Mouse (Mus musculus): ENCODE data around the gene Ercc1. TPM values are rescaled to one million over a fixed set of nuclear protein-coding genes. Genes with fewer than 3 reads are reported as not detected.

Gene Ercc1
- total RNA-seq, 1 experiment from 2014 or later, result 19.6 TPM

DNA sequence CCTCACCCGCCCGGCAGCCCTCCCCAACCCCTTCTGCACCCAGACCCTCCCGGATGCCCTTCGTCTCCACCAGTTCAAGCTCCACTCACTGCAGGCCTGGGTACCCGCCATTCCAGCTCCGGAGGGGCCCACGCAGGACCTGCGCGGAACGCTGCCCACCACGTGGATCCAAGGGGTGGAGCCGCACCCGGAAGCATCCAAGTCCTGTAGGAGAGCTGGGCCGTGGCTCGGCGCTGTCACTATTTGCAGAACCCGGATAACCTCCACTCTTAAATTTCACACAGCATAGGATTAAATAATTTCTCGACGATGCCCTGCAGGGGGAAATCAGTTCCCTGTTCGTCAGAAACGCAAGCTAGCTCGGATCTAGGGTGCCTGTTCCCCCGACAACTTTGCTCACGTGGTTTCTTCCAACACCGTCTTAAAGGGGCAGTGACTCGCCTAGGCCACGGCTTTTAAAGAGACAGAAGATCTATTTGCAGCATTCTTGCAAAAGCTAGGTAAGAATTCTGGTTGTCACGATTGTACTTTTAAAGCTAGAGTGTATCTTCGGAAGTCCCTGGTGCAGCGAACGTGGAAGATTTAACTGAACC lies 14.8 kb downstream of the Ercc1 start, which contains the start of the genes Cd3eap and Ppp1r13l:
Cd3eap (minus strand) TSS at position 185 of the 593 bp plus-strand sequence.
Ppp1r13l (plus strand) TSS at position 451 of the 593 bp plus-strand sequence.
- ATAC-seq (ENCODE audit: extremely low read depth, insufficient number of reproducible peaks, low FRiP score, poor library complexity, severe bottlenecking), result peak; percentile 42

DNA sequence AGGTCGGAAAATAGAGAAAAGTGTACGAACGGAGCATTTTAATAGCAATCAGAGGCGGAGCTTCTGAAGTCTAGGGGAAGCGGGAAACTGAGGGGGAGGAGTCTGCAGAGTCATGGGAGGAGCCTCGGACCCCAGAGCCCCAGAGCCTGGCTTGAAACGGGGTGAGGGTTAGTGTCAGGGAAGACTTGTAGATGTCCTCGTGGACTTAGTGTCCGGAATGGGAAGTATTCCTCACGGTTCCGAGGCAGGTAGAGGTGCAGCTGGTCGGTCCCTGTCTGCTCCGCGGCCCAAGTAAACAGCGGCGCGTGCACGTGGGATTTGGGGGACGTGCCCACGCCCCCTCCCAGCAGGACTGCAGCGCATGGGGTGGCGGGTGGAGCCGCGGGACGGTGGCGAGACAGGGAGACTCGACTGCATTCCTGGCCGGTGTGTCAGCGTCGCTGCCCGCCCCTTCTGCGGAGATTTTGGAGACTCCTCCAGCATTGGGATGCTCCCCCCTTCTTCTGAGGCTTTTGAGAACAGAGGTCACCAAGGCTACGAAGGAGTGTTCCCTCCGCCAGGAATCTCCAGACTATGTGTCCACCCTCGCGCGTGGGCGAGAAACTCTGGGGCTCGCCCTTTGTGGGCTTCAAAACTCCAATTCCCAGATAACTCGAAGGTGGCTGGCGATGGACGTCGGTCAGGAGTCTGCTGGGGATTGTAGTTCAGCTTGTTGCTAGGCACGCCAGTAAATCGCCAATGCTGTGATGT lies 15.5 kb downstream of the Ercc1 start:
- ATAC-seq (ENCODE audit: extremely low read depth, insufficient number of reproducible peaks, low FRiP score, poor library complexity, severe bottlenecking), result 0 out of 2 replicates have a peak, but pooled peaks have one; percentile 17

DNA sequence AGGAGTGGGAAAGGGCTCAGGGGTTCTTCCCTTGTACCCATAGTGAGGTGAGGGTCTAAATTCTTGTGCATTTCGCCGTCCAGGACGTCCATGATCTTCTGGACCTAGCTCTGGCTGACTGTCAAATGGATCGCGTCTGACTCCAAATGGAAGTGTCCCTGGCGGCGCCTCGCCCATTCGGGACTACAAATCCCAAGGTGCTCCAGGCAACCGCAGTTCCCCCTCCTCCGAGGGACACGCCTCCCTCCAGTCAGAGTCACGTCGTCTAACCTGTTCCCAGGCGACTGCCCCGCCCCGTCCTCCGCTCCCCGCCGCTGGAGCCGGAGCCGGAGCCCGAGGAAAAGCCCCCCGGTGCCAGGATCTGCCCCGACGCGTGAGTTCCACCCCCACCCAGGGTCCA lies 16.4 kb downstream of the Ercc1 start:
- peak; percentile 40 for ATAC-seq (ENCODE audit: extremely low read depth, insufficient number of reproducible peaks, low FRiP score, poor library complexity, severe bottlenecking)

DNA sequence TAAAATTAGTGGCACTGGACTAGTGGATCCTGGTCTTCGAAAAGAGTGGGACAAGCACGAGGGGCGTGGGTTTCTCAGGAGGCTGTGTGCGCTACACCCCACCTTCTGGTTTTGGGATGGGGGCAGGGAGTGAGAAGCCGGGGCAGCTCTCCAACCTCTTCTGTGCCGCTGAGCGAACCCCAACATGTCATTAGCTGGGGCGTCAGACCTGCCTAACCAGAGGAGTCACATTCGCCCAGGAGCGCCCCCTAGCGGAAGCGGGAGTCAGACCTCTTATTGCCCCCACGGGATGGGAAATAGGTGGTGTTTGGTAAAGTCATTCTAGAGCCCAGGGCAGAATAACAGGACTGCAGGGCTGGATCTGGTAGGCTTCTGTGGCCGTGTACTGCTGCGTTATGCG lies 17.1 kb downstream of the Ercc1 start:
- peak; percentile 37 for ATAC-seq (ENCODE audit: extremely low read depth, insufficient number of reproducible peaks, low FRiP score, poor library complexity, severe bottlenecking)

DNA sequence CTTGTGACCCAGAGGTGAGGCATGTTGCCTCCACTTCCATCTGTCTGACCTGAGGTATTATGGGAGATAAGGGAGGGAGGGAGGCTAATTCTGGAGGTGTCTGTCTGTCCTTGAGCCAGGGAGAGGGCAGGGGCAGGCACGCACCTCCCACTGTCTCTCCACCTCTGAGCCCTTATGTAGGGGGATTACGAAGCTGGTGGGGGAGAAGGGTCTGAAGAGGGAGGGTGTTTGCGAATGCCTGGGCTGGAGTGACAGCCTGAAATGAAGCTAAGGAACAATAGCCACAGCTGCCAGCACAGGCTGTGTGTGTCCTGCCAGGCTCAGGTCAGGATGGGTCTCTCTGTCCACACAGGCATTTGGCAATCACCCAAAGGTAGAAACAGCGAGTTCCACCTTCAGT lies 17.7 kb downstream of the Ercc1 start:
- no peak for ATAC-seq (ENCODE audit: extremely low read depth, insufficient number of reproducible peaks, low FRiP score, poor library complexity, severe bottlenecking)

DNA sequence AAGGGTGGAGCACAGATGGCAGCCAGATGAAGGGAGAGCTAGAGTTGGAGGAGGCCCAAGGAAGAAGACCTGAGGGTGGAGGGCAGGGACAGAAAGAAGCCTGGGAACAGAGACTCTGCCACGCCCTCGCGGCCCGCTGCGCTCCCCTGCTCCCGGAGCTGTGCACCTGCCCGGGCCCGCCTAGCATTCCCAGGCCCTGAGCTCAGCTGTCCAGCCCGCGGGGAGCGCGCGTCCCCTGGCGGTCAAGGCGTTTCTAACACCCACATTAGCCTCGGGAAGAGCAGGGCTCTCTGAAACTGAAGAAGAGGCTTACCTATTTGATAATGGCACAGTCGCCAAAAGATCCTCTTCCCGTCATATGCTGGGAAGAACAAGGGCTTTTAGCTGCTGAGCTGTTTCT lies 19.3 kb downstream of the Ercc1 start:
- no peak; the same call in 1 of the 2 replicates for ATAC-seq (ENCODE audit: extremely low read depth, insufficient number of reproducible peaks, low FRiP score, poor library complexity, severe bottlenecking)

DNA sequence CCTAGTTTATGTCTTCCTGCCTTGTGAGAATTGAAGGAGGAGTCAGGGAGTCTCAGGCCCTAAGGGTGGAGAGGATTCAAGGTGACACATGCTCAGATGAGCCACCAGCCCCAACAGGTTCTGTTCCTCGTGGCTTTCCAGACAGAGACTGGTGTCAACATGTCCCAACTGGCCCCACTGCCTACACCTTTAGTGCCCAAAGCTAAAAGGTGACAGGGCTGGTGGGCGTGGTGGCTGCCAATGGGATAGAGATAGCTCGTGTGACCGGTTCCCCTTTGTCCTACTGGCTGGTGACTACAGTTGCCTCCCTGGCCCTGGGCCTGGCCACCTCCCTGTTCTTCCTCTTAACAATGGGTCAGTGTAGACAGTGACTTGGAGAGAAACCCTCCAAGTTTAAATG lies 20.8 kb downstream of the Ercc1 start:
- ATAC-seq (ENCODE audit: extremely low read depth, insufficient number of reproducible peaks, low FRiP score, poor library complexity, severe bottlenecking), result no peak

DNA sequence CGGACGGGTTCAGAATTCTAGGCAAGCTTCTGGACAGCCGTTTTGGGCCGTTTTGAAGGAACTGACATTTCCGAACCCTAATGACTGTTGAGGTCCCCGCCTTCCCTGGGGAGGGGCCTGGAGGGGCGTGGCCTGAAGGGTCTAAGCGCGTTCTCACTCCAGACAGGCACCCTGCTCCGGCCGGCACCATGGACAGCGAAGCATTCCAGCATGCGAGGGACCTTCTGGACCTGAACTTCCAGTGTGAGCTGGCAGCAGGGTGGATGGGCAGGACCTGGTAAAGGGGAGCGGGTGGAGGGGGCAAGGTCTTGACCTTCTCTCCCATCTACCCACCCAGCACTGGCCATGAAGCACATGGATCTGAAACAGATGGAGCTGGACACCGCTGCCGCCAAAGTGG lies 23.8 kb downstream of the Ercc1 start:
- ATAC-seq (ENCODE audit: extremely low read depth, insufficient number of reproducible peaks, low FRiP score, poor library complexity, severe bottlenecking), result no peak

DNA sequence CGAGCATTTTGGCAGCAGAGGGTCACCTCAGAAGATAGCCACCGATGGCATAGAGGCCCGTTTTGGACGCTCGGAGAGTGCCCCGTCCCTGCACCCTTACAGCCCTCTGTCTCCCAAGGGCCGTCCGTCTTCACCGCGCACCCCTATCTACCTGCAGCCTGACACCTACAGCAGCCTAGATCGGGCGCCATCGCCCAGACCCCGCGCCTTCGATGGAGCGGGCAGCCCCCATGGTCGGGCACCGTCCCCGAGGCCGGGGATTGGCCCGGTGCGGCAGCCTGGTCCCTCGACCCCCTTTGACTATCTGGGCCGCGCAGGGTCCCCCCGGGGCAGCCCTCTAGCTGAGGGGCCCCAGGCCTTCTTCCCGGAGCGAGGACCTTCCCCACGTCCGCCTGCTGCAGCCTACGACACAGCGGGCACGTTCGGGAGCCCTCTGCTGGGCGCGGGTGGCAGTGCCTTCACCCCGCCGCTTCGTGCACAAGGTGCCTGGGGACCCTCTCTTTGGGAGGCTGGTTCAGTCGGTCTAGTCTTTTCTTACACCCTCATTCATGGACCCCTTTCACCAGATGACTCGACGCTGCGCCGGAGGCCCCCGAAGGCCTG lies 25.3 kb downstream of the Ercc1 start:
- peak; percentile 74 for ATAC-seq (ENCODE audit: extremely low read depth, insufficient number of reproducible peaks, low FRiP score, poor library complexity, severe bottlenecking)

DNA sequence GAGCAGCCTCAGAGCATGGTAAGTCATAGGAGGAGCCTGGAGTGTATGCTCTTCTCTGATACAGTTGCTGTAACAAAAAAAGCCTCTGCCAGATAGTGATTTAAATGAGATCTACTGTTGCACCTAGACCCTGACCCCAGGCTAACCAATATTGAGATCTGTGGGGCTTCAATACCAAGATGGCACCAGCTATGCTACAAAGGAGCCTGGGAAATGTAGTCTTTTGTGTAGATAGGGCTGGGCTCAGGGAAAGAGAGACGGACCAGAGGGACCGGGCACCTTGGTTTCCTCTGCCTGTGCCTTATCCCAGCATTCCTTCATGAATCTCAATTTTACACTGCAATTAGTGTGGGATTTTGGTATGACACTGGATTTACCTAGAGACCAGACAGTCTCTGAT lies 28.8 kb downstream of the Ercc1 start:
- no peak for ATAC-seq (ENCODE audit: extremely low read depth, insufficient number of reproducible peaks, low FRiP score, poor library complexity, severe bottlenecking)

DNA sequence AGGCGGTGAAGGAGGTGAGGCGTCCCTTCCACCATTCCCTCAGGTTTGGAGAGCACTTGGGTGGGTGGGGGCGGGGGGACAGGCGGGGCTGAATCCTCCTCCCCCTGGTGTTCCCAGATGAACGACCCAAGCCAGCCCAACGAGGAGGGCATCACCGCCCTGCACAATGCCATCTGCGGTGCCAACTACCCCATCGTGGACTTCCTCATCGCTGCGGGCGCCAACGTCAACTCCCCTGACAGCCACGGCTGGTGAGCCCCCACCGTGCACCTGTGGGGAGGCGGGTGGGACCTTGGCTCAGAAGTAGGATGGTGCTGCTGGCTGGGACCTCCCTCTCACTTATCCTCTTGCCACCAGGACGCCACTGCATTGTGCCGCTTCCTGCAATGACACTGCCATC lies 30.8 kb downstream of the Ercc1 start:
- ATAC-seq (ENCODE audit: extremely low read depth, insufficient number of reproducible peaks, low FRiP score, poor library complexity, severe bottlenecking), result no peak

DNA sequence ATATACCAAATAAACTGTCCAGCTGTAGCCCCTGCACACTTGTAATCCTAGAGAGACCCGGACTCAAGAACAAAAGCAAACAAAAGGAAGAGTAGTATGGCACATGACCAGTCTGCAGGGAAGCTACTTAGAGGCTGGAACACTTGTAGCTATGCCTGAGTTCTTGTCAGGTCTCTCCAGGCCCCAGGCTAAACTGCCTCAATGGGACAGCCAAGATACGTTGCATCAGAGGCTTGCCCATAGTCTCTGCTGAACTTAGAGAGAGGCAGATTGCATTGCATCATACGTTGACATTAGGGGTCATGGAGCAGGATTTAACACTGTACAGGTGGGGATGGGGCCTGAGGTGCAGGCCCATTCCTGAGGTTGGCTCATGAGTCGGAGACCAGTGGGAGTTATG lies 31.4 kb downstream of the Ercc1 start:
- ATAC-seq (ENCODE audit: extremely low read depth, insufficient number of reproducible peaks, low FRiP score, poor library complexity, severe bottlenecking), result no peak

DNA sequence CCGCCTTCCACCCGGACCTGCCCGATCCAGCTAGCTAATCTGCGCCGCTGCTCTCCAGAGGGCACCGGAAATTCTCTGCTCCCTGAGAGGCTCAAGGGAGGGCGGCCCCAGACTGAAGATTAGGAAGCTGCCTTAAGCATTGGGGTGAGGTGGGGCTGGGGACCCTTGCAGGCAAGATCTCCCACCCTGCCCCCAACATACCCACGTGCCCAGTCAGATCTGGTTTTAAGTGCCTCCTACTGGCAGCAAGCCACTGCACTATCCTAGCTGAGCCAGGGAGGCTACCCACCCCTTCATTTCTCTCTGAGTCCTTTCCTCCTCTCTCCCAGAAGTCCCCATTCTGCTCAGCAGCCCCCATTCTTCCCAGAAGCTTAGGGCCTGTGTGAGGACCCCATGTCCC lies 33.5 kb downstream of the Ercc1 start:
- no peak for ATAC-seq (ENCODE audit: extremely low read depth, insufficient number of reproducible peaks, low FRiP score, poor library complexity, severe bottlenecking)

DNA sequence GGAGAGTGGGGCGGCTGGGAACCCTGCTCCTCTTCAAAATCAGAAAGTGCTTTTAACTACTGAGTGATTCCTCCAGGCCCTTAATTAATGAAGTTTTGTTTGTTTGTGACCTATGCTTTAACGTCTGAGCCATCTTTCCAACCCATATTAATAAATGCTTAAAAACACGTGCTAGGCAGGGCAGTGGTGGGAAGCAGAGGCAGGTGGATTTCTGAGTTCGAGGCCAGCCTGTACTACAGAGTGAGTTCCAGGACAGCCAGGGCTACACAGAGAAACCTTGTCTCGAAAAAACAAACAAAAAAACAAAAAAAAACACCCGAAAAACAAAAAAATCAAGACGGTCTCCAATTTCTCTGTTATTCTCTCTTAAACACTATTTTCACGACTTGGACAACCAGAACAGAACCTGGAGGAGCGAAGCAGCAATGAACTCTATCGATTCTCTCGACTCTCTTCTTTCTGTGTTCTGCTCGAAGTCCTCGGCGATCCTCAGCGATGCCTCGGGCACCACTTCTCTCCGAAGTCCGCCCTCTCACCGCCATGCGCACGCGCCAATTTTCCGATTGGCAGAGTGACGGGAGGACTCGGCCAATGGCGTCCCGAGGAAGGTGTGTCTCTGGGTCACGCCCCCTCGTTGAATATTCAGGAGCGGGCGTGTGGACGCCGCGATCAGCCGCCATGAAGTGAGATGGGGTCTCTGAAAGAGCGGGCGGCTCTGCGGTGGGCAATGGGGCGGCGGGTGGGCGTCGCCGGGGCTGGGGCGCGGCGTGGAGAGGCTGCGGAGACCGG lies 37.0 kb downstream of the Ercc1 start, which contains the start of gene Ercc2:
Ercc2 (plus strand) TSS at position 634 of the 789 bp plus-strand sequence.
- peak; percentile 98 for ATAC-seq (ENCODE audit: extremely low read depth, insufficient number of reproducible peaks, low FRiP score, poor library complexity, severe bottlenecking)

DNA sequence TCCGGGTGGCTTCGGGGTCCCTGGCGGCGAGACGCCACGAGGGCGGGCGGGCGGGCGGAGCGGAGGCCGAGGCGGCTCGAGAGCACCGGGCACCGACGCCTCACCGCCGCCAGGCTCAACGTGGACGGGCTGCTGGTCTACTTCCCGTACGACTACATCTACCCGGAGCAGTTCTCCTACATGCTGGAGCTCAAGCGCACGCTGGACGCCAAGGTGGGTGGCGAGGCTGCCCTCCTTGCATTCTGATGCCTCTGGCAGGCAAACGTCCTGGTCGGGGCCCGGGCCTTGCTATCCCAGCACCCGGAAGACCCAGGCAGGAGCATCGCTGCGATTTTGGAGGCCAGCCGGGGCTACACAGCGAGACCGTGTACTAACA lies 37.6 kb downstream of the Ercc1 start:
- no peak for ATAC-seq (ENCODE audit: extremely low read depth, insufficient number of reproducible peaks, low FRiP score, poor library complexity, severe bottlenecking)

DNA sequence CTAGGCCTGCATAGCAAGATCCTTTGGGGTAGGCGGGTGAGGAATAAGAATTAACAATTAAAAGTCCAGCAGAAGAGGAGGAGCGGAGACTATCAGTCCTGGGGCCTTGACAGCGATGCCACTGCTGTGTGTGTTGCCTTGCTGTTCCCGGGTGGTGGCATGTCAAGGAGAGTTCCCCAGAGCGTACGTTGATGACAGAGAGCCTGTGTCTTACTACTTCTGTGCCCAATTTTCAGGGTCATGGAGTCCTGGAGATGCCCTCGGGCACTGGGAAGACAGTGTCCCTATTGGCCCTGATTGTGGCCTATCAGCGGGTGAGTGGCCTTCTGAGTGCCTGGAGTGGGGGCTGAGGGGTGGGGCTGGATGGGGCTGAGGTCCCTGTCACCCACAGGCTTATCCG lies 39.1 kb downstream of the Ercc1 start:
- ATAC-seq (ENCODE audit: extremely low read depth, insufficient number of reproducible peaks, low FRiP score, poor library complexity, severe bottlenecking), result no peak

DNA sequence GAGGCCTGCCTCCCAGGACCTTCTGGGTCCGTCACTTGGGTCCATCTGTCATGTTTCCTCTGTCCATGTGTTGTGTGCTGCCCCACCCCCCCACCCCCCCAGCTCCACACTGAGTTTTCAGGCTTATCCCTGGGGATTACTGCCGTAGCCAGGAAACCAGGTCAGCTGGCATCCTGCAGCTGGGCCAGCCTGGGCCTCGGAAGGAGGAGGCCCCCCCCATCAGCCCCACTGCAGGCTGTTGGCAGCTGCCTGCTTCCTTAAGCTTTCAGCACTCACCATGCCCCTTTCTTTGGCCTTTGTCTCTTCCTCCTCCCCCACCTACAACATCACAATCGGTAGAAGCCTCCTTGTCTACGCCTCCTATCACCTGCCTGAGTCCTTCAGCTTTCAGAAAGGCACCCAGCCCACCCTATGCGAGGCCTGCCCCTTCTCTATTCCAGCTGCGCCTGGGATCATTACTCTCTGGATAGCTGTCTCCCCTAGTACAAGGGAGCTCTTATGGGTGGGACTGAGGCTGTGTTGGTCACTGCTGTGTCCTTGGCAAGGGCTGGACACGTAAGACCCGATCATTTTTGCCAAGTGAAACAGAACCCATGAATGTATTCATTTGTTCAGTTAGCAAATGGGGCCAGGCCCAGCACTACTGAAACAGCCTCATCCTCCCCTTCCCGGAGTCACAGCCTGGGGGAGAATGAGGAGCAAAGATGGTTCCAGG lies 44.3 kb downstream of the Ercc1 start:
- no peak for ATAC-seq (ENCODE audit: extremely low read depth, insufficient number of reproducible peaks, low FRiP score, poor library complexity, severe bottlenecking)

DNA sequence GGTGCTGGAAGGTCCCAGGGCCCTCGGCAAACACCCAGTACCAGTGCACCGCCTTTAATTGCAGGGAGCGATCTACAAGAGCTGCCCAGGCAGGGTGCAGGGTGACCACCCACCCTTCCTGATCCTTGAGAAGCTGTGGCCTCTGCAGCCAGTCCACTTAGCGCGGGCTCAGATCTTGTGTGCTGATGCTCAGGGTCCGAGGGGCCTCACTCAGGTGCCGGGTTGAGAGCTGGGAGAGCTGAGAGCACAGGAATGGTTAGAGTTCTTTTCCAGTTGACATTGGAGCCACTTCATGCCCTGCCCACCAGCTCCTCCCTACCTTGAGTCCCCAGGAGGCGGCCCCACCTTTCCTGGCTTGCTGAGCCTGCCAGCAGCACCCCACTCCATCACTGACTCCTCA lies 49.9 kb downstream of the Ercc1 start:
- no peak for ATAC-seq (ENCODE audit: extremely low read depth, insufficient number of reproducible peaks, low FRiP score, poor library complexity, severe bottlenecking)

Data from neutrophil, adult 5-6 weeks (primary cell).